Mouse (Mus musculus): Measurements from ENCODE around the gene Hdgfl3. TPM values are rescaled to one million over a fixed set of nuclear protein-coding genes. Genes with fewer than 3 reads are reported as not detected.

Hdgfl3 gene
- polyA plus RNA-seq, 1 experiment from 2014 or later = 84.3 TPM

DNA sequence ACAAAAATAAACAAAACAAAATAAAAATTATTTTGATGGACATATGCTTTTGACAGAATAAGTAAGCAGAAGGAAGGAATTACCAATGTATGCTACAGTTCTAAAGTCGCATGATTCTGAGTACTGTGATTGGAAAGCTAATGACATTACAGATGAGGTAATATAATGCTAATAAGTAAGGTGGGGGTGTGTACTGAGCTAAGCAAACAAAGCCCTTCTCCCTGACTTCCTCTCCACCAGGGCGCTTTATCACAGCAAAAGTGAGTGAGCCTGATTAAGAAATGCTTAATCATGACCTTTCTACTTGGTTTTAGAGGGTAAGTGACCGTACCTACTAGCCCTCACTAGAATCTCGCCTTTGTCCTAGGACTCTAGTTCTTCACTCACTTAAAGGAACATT, 14.0 kb downstream of the Hdgfl3 start:
- H3K27ac ChIP-seq = no peak overlapping the region
- ATAC-seq (ENCODE audit: low FRiP score) = no peak
- H3K9me3 ChIP-seq (ENCODE audit: control insufficient read depth, low read length) = no peaks in the 10 kb centered on the region
- no peaks in the 10 kb centered on the region for H3K27me3 ChIP-seq (ENCODE audit: control insufficient read depth, insufficient read depth, low read length)
- no peak overlapping the region for H3K9ac ChIP-seq
- H3K4me3 ChIP-seq (replicated peaks; ENCODE audit: low read length) = no peak overlapping the region
- no peak overlapping the region for H3K4me2 ChIP-seq (replicated peaks)
- 80% methylated on average over 4 of the region's 4 CpGs for WGBS
- peaks cover 7% of the 10 kb centered on the region; the same call in 1 of the 2 replicates for H3K4me1 ChIP-seq (replicated peaks; ENCODE audit: control insufficient read depth, insufficient read depth, low read length)
- DNase-seq (ENCODE audit: low spot score) = no peak
- no peaks in the 10 kb centered on the region for H3K36me3 ChIP-seq (replicated peaks; ENCODE audit: control insufficient read depth, insufficient read depth)

GRCm38 (mm10) chr7:81918316-81918715, 16.0 kb downstream of the Hdgfl3 start:
- Histone ChIP-seq H3K27ac (no peak overlapping the region), H3K4me3 (replicated peaks; ENCODE audit: low read length) (no peak overlapping the region), H3K36me3 (replicated peaks; ENCODE audit: control insufficient read depth, insufficient read depth) (no peaks in the 10 kb centered on the region), H3K4me1 (replicated peaks; ENCODE audit: control insufficient read depth, insufficient read depth, low read length) (peaks cover 7% of the 10 kb centered on the region; the same call in 1 of the 2 replicates), H3K27me3 (ENCODE audit: control insufficient read depth, insufficient read depth, low read length) (no peaks in the 10 kb centered on the region), H3K4me2 (replicated peaks) (no peak overlapping the region), H3K9ac (no peak overlapping the region), H3K9me3 (ENCODE audit: control insufficient read depth, low read length) (no peaks in the 10 kb centered on the region)
- no peak for DNase-seq (ENCODE audit: low spot score)
- ATAC-seq (ENCODE audit: low FRiP score) = no peak
- 73% methylated on average over 5 of the region's 5 CpGs for WGBS

DNA sequence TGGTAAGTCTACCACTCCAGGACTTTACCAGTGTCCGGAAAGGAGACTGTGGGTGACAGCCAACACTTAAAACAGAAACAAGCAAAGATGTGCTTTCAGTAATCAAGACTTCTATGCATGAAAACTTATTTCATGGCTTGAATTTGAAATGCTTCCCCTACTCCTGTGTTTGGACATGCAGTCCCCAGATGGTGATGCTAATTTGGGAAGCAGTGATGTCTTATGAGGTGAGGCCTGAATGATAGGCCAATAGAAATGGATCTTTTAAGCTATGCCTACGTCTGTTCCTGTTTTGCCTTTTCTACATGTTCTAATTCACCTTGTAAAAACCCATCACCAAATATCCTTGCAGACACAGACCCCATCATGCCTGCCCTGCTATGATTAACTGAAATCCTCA, 29.3 kb downstream of the Hdgfl3 start:
- Histone ChIP-seq H3K4me1 (replicated peaks; ENCODE audit: control insufficient read depth, insufficient read depth, low read length) (no peaks in the 10 kb centered on the region), H3K27ac (no peak overlapping the region), H3K4me2 (replicated peaks) (no peak overlapping the region), H3K9me3 (ENCODE audit: control insufficient read depth, low read length) (no peaks in the 10 kb centered on the region), H3K36me3 (replicated peaks; ENCODE audit: control insufficient read depth, insufficient read depth) (peaks cover 12% of the 10 kb centered on the region; the same call in 1 of the 2 replicates), H3K27me3 (ENCODE audit: control insufficient read depth, insufficient read depth, low read length) (no peaks in the 10 kb centered on the region), H3K4me3 (replicated peaks; ENCODE audit: low read length) (no peak overlapping the region), H3K9ac (no peak overlapping the region)
- ATAC-seq (ENCODE audit: low FRiP score) = no peak
- no peak for DNase-seq (ENCODE audit: low spot score)
- WGBS = 88% methylated on average over 2 of the region's 2 CpGs

GRCm38 (mm10) chr7:81904094-81904493, 30.2 kb downstream of the Hdgfl3 start:
- DNase-seq (ENCODE audit: low spot score) (no peak), ATAC-seq (ENCODE audit: low FRiP score) (no peak)
- Histone ChIP-seq H3K27ac (no peak overlapping the region), H3K9me3 (ENCODE audit: control insufficient read depth, low read length) (no peaks in the 10 kb centered on the region), H3K27me3 (ENCODE audit: control insufficient read depth, insufficient read depth, low read length) (no peaks in the 10 kb centered on the region), H3K4me3 (replicated peaks; ENCODE audit: low read length) (no peak overlapping the region), H3K4me1 (replicated peaks; ENCODE audit: control insufficient read depth, insufficient read depth, low read length) (no peaks in the 10 kb centered on the region), H3K4me2 (replicated peaks) (no peak overlapping the region), H3K36me3 (replicated peaks; ENCODE audit: control insufficient read depth, insufficient read depth) (peaks cover 20% of the 10 kb centered on the region), H3K9ac (no peak overlapping the region)
- 52% methylated on average over 4 of the region's 4 CpGs for WGBS

GRCm38 (mm10) chr7:81899361-81899760, 34.9 kb downstream of the Hdgfl3 start:
- no peak for ATAC-seq (ENCODE audit: low FRiP score)
- no peak overlapping the region for H3K9ac ChIP-seq
- no peak for DNase-seq (ENCODE audit: low spot score)
- no peak overlapping the region for H3K4me3 ChIP-seq (replicated peaks; ENCODE audit: low read length)
- H3K9me3 ChIP-seq (ENCODE audit: control insufficient read depth, low read length) = no peaks in the 10 kb centered on the region
- no peaks in the 10 kb centered on the region for H3K4me1 ChIP-seq (replicated peaks; ENCODE audit: control insufficient read depth, insufficient read depth, low read length)
- WGBS = 84% methylated on average over 11 of the region's 11 CpGs
- H3K36me3 ChIP-seq (replicated peaks; ENCODE audit: control insufficient read depth, insufficient read depth) = peaks cover 39% of the 10 kb centered on the region
- H3K4me2 ChIP-seq (replicated peaks) = no peak overlapping the region
- H3K27ac ChIP-seq = no peak overlapping the region
- H3K27me3 ChIP-seq (ENCODE audit: control insufficient read depth, insufficient read depth, low read length) = no peaks in the 10 kb centered on the region

DNA sequence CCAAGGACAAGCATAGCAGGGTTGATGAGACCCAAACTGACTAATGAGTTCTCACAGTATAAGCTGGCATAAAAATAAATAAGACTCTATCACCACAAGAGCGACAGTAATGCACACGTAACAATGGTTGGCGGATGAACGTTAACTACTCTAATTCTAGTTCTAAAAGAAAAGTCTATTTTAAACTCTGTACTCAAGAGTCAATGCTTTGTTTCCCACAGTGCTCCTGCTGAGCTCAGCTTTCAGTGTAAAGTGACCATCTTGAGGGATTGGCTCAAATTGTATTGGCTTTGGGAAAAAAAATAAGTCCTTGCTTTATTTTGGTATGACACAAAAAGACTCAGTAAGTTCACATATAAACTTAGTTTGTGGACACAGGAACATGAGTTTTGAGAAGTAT, 49.1 kb downstream of the Hdgfl3 start:
- no peak for DNase-seq (ENCODE audit: low spot score)
- Histone ChIP-seq H3K27me3 (ENCODE audit: control insufficient read depth, insufficient read depth, low read length) (no peaks in the 10 kb centered on the region), H3K4me3 (replicated peaks; ENCODE audit: low read length) (no peak overlapping the region), H3K27ac (no peak overlapping the region), H3K4me2 (replicated peaks) (no peak overlapping the region), H3K36me3 (replicated peaks; ENCODE audit: control insufficient read depth, insufficient read depth) (peaks cover 18% of the 10 kb centered on the region), H3K9ac (no peak overlapping the region), H3K4me1 (replicated peaks; ENCODE audit: control insufficient read depth, insufficient read depth, low read length) (no peaks in the 10 kb centered on the region; the same call in 1 of the 2 replicates), H3K9me3 (ENCODE audit: control insufficient read depth, low read length) (no peaks in the 10 kb centered on the region)
- WGBS = 65% methylated on average over 4 of the region's 4 CpGs
- ATAC-seq (ENCODE audit: low FRiP score) = no peak

DNA sequence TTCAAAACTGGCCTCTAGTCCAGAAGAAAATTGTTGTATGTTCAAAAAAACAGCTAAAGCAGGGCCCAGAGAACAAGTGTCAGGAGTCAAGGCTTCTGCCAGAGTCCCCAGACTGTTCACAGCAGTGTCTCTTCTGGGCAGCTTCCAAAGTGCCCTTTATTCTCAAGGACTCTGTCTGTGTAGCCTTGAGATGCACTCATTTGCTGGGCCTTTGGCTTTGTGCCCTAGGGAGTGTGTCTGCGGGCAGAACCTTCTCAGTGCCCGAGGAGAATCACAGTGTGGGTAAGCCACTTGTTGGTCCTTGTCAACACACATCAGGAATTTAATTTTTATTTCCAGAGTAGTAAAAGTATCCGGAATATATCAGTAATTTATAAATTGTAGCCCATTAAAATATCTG, 52.7 kb downstream of the Hdgfl3 start:
- 72% methylated on average over 3 of the region's 3 CpGs for WGBS

GRCm38 (mm10) chr7:81880797-81881196, 53.5 kb downstream of the Hdgfl3 start:
- Histone ChIP-seq H3K27me3 (ENCODE audit: control insufficient read depth, insufficient read depth, low read length) (no peaks in the 10 kb centered on the region), H3K4me2 (replicated peaks) (no peak overlapping the region), H3K36me3 (replicated peaks; ENCODE audit: control insufficient read depth, insufficient read depth) (no peaks in the 10 kb centered on the region; the same call in 1 of the 2 replicates), H3K4me1 (replicated peaks; ENCODE audit: control insufficient read depth, insufficient read depth, low read length) (no peaks in the 10 kb centered on the region; the same call in 1 of the 2 replicates), H3K9ac (no peak overlapping the region), H3K9me3 (ENCODE audit: control insufficient read depth, low read length) (no peaks in the 10 kb centered on the region), H3K4me3 (replicated peaks; ENCODE audit: low read length) (no peak overlapping the region), H3K27ac (no peak overlapping the region)
- 96% methylated on average over 4 of the region's 4 CpGs for WGBS
- ATAC-seq (ENCODE audit: low FRiP score) (no peak), DNase-seq (ENCODE audit: low spot score) (no peak)

More for the DNA sequence above, 52.7 kb downstream of the Hdgfl3 start:
- Histone ChIP-seq H3K9me3 (ENCODE audit: control insufficient read depth, low read length) (no peaks in the 10 kb centered on the region), H3K9ac (no peak overlapping the region), H3K4me2 (replicated peaks) (no peak overlapping the region), H3K27me3 (ENCODE audit: control insufficient read depth, insufficient read depth, low read length) (no peaks in the 10 kb centered on the region), H3K4me3 (replicated peaks; ENCODE audit: low read length) (no peak overlapping the region), H3K4me1 (replicated peaks; ENCODE audit: control insufficient read depth, insufficient read depth, low read length) (no peaks in the 10 kb centered on the region; the same call in 1 of the 2 replicates), H3K36me3 (replicated peaks; ENCODE audit: control insufficient read depth, insufficient read depth) (peaks cover 7% of the 10 kb centered on the region), H3K27ac (no peak overlapping the region)
- DNase-seq (ENCODE audit: low spot score) = no peak
- ATAC-seq (ENCODE audit: low FRiP score) = no peak

DNA sequence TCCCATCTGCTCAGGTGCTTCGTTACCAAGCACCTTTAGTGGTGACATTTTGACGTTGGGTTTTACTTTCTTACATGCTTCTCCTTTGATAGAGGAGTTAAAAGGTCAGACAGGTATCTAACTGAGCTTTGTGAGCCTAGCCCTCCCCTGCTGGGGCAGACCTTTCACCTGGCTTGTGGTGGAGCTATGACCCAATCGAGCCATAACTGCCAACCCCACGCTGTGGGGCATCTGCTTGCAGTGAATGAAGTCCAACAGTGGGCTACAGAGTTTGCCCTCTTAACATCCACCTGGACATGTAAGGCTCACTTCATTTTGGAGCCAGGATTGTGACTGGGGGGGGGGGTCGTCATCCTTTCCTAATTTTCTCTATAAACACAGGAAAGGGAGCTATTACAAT, 54.0 kb downstream of the Hdgfl3 start:
- ATAC-seq (ENCODE audit: low FRiP score) (no peak), DNase-seq (ENCODE audit: low spot score) (no peak)
- Histone ChIP-seq H3K4me3 (replicated peaks; ENCODE audit: low read length) (no peak overlapping the region), H3K27me3 (ENCODE audit: control insufficient read depth, insufficient read depth, low read length) (no peaks in the 10 kb centered on the region), H3K9me3 (ENCODE audit: control insufficient read depth, low read length) (no peaks in the 10 kb centered on the region), H3K36me3 (replicated peaks; ENCODE audit: control insufficient read depth, insufficient read depth) (no peaks in the 10 kb centered on the region; the same call in 1 of the 2 replicates), H3K4me1 (replicated peaks; ENCODE audit: control insufficient read depth, insufficient read depth, low read length) (peaks cover 3% of the 10 kb centered on the region; the same call in 1 of the 2 replicates), H3K4me2 (replicated peaks) (no peak overlapping the region), H3K27ac (no peak overlapping the region), H3K9ac (no peak overlapping the region)
- 84% methylated on average over 5 of the region's 5 CpGs for WGBS

DNA sequence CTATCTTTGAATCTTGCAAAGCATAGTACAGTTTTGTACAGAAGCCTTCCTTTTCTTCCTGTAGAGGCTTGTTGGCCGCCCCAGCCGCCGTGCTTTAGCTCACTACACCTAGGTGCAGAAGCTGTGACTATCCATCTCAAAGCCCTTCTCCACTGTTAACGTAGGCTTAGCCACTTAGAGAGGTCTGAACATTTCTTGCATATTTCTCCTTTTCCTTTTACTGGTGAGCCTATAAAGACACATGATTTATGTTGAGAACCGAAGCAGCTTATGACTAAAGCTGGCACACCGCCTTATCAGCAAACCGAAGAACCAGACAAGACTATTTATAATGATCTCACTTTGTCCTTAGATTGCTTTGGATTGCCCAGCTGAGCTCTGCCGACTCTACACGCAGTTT, 58.9 kb downstream of the Hdgfl3 start:
- H3K9me3 ChIP-seq (ENCODE audit: control insufficient read depth, low read length) = no peaks in the 10 kb centered on the region
- peaks cover 4% of the 10 kb centered on the region; the same call in 1 of the 2 replicates for H3K4me1 ChIP-seq (replicated peaks; ENCODE audit: control insufficient read depth, insufficient read depth, low read length)
- DNase-seq (ENCODE audit: low spot score) (no peak), ATAC-seq (ENCODE audit: low FRiP score) (no peak)
- H3K4me3 ChIP-seq (replicated peaks; ENCODE audit: low read length) = no peak overlapping the region
- H3K27me3 ChIP-seq (ENCODE audit: control insufficient read depth, insufficient read depth, low read length) = no peaks in the 10 kb centered on the region
- H3K4me2 ChIP-seq (replicated peaks) = no peak overlapping the region
- H3K27ac ChIP-seq = no peak overlapping the region
- 78% methylated on average over 9 of the region's 9 CpGs for WGBS
- H3K36me3 ChIP-seq (replicated peaks; ENCODE audit: control insufficient read depth, insufficient read depth) = no peaks in the 10 kb centered on the region; the same call in 1 of the 2 replicates
- no peak overlapping the region for H3K9ac ChIP-seq
